Mouse (Mus musculus): ENCODE measurements around the gene 4930544D05Rik. TPM values are rescaled to one million over a fixed set of nuclear protein-coding genes. Genes with fewer than 3 reads are reported as not detected.
A peak's percentile ranks its signal among the peaks of the same experiment; 100 is the strongest.

The 4930544D05Rik gene
- total RNA-seq, 2 experiments from 2014 or later, result not detected

GRCm38 (mm10) chr11:70596094-70596493, 19.6 kb upstream of the 4930544D05Rik start:
- intact Hi-C loops (cut with DNase I), result no loop called here
- no peak for DNase-seq

- intact Hi-C loops (cut with DNase I), result no loop called here
- no peak for DNase-seq
Measured at GRCm38 (mm10) chr11:70597301-70597700, 18.3 kb upstream of the 4930544D05Rik start.

- DNase-seq, result no peak
- intact Hi-C loops (cut with DNase I), result no loop called here
Measured at GRCm38 (mm10) chr11:70598451-70598953, 17.1 kb upstream of the 4930544D05Rik start.

- intact Hi-C loops (cut with DNase I), result loop anchor here (2.0 to 5.0 kb wide), 3 partner anchors 68 to 173 kb away; partner anchors contain the start of genes Arrb2 and Gltpd2
- DNase-seq, result peak; percentile 64 to 74
Measured at GRCm38 (mm10) chr11:70605024-70605566, 10.6 kb upstream of the 4930544D05Rik start.

GRCm38 (mm10) chr11:70606717-70607116, 8.9 kb upstream of the 4930544D05Rik start:
- intact Hi-C loops (cut with DNase I), result loop anchor here (5.0 kb wide), 2 partner anchors 69 to 174 kb away; partner anchors contain the start of gene Arrb2
- DNase-seq, result no peak

GRCm38 (mm10) chr11:70607611-70608010, 8.0 kb upstream of the 4930544D05Rik start:
- intact Hi-C loops (cut with DNase I), result loop anchor here (5.0 kb wide), 2 partner anchors 70 to 175 kb away; partner anchors contain the start of gene Arrb2

GRCm38 (mm10) chr11:70608381-70609066, 7.1 kb upstream of the 4930544D05Rik start:
- no peak for DNase-seq
- intact Hi-C loops (cut with DNase I), result loop anchor here (5.0 kb wide), 2 partner anchors 71 to 176 kb away; partner anchors contain the start of gene Arrb2

More at GRCm38 (mm10) chr11:70607611-70608010, 8.0 kb upstream of the 4930544D05Rik start:
- no peak for DNase-seq

- DNase-seq, result no peak
- intact Hi-C loops (cut with DNase I), result no loop called here
Measured at GRCm38 (mm10) chr11:70610752-70611151, 4.9 kb upstream of the 4930544D05Rik start.

GRCm38 (mm10) chr11:70612505-70612904, 3.1 kb upstream of the 4930544D05Rik start:
- no peak for DNase-seq
- intact Hi-C loops (cut with DNase I), result no loop called here

- intact Hi-C loops (cut with DNase I), result no loop called here
- DNase-seq, result peak; percentile 49 to 50
Measured at GRCm38 (mm10) chr11:70615074-70615473, 574 bp upstream of the 4930544D05Rik start.

GRCm38 (mm10) chr11:70619101-70619500, 3.5 kb downstream of the 4930544D05Rik start, which contains the start of gene Chrne:
TSS of gene Chrne (minus strand) at chr11:70619216.
- DNase-seq, result peak in 1 of 2 experiments; percentile 28
- intact Hi-C loops (cut with DNase I), result no loop called here

- DNase-seq, result no peak
- intact Hi-C loops (cut with DNase I), result no loop called here
Measured at GRCm38 (mm10) chr11:70621972-70622814, 6.5 kb downstream of the 4930544D05Rik start.

GRCm38 (mm10) chr11:70623053-70623742, 7.5 kb downstream of the 4930544D05Rik start:
- no peak for DNase-seq
- intact Hi-C loops (cut with DNase I), result no loop called here

- intact Hi-C loops (cut with DNase I), result loop anchor here (5.0 kb wide), 1 partner anchor 132 kb away; no protein-coding TSS in a partner anchor
Measured at GRCm38 (mm10) chr11:70625473-70625872, 9.8 kb downstream of the 4930544D05Rik start.

GRCm38 (mm10) chr11:70626877-70627276, 11.2 kb downstream of the 4930544D05Rik start:
- no peak for DNase-seq
- intact Hi-C loops (cut with DNase I), result loop anchor here (5.0 kb wide), 1 partner anchor 130 kb away; no protein-coding TSS in a partner anchor

More at GRCm38 (mm10) chr11:70625473-70625872, 9.8 kb downstream of the 4930544D05Rik start:
- DNase-seq, result no peak

GRCm38 (mm10) chr11:70628431-70628830, 12.8 kb downstream of the 4930544D05Rik start:
- intact Hi-C loops (cut with DNase I), result loop anchor here (5.0 kb wide), 1 partner anchor 129 kb away; no protein-coding TSS in a partner anchor
- no peak for DNase-seq

- intact Hi-C loops (cut with DNase I), result loop anchor here (5.0 kb wide), 1 partner anchor 128 kb away; no protein-coding TSS in a partner anchor
- DNase-seq, result no peak
Measured at GRCm38 (mm10) chr11:70629557-70629956, 13.9 kb downstream of the 4930544D05Rik start.

- intact Hi-C loops (cut with DNase I), result no loop called here
- DNase-seq, result no peak
Measured at GRCm38 (mm10) chr11:70630129-70630528, 14.5 kb downstream of the 4930544D05Rik start.

- intact Hi-C loops (cut with DNase I), result no loop called here
- no peak for DNase-seq
Measured at GRCm38 (mm10) chr11:70635601-70636000, 20.0 kb downstream of the 4930544D05Rik start.

GRCm38 (mm10) chr11:70637764-70638163, 22.1 kb downstream of the 4930544D05Rik start:
- no peak for DNase-seq
- intact Hi-C loops (cut with DNase I), result no loop called here
